Mouse (Mus musculus) thymus, postnatal 10 days (tissue): ENCODE measurements around the gene Clps.

Source experiments
- DNase-seq, 2 experiments: peaks; one replicate each; pipeline ENCODE4 v3.0.0; 2021; ENCODE audit warnings: low spot score in 2 of 2

Gene Clps

GRCm38 (mm10) chr17:28553040-28553793 lies 7.3 kb downstream of the Clps start:
- peak; percentile 58 to 76 for DNase-seq

GRCm38 (mm10) chr17:28549111-28549510 lies 11.5 kb downstream of the Clps start, which contains the start of gene Clpsl2:
TSS of gene Clpsl2 (plus strand) at chr17:28549411.
- no peak for DNase-seq

- DNase-seq: no peak
Measured at GRCm38 (mm10) chr17:28548550-28548949, 12.0 kb downstream of the Clps start.

- peak in 1 of 2 experiments; percentile 46 for DNase-seq
Measured at GRCm38 (mm10) chr17:28546925-28547324, 13.6 kb downstream of the Clps start.

GRCm38 (mm10) chr17:28537881-28538280 lies 22.7 kb downstream of the Clps start:
- no peak for DNase-seq

GRCm38 (mm10) chr17:28533327-28533726 lies 27.2 kb downstream of the Clps start:
- DNase-seq: no peak

- DNase-seq: no peak
Measured at GRCm38 (mm10) chr17:28532557-28532956, 28.0 kb downstream of the Clps start.

- no peak for DNase-seq
Measured at GRCm38 (mm10) chr17:28531946-28532345, 28.6 kb downstream of the Clps start.

GRCm38 (mm10) chr17:28530506-28530905 lies 30.1 kb downstream of the Clps start, which contains the start of gene Armc12:
TSS of gene Armc12 (plus strand) at chr17:28530806.
- no peak for DNase-seq

- DNase-seq: no peak
Measured at GRCm38 (mm10) chr17:28529116-28529515, 31.4 kb downstream of the Clps start.

- DNase-seq: peak; percentile 77 to 93
Measured at GRCm38 (mm10) chr17:28528043-28528351, 32.6 kb downstream of the Clps start.

- no peak for DNase-seq
Measured at GRCm38 (mm10) chr17:28527184-28528042, 33.2 kb downstream of the Clps start.

GRCm38 (mm10) chr17:28524831-28525430 lies 35.6 kb downstream of the Clps start:
- DNase-seq: no peak

GRCm38 (mm10) chr17:28524009-28524695 lies 36.4 kb downstream of the Clps start:
- no peak for DNase-seq

GRCm38 (mm10) chr17:28523355-28524008 lies 37.1 kb downstream of the Clps start:
- no peak for DNase-seq

GRCm38 (mm10) chr17:28522623-28523354 lies 37.8 kb downstream of the Clps start:
- DNase-seq: peak; percentile 96 to 97

GRCm38 (mm10) chr17:28521920-28522319 lies 38.6 kb downstream of the Clps start:
- no peak for DNase-seq

GRCm38 (mm10) chr17:28521071-28521726 lies 39.4 kb downstream of the Clps start:
- DNase-seq: peak in 1 of 2 experiments; percentile 60

- DNase-seq: no peak
Measured at GRCm38 (mm10) chr17:28520561-28520960, 40.0 kb downstream of the Clps start.

- DNase-seq: peak in 1 of 2 experiments; percentile 63
Measured at GRCm38 (mm10) chr17:28519827-28520226, 40.7 kb downstream of the Clps start.
